Comparison of ENCODE assay signal across 9 mouse cellular contexts in the genomic region with DNA sequence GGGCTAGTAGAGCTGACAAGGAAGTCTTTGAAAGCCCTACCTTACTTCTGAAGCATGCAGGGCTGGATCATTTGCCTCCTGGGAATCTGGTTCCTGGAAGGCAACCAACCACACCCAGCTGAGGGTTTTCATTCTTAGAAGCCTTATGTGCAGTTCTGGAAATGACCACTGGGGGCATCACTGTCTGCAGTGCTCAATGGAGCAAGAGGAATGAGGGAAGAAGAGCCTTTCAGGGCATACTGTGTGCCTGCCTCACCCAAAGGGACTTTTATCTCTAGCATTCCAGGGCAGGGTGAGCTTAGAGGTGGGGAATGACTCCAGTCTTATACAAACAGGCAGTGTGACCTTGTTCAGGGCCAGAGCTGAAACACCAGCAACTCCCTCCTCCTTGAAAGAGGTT. TPM values are rescaled to one million over a fixed set of nuclear protein-coding genes. Genes with fewer than 3 reads are reported as not detected.
DNase-seq lines count a peak whose midpoint lies in the region; ATAC-seq and TF ChIP-seq lines count a peak whose summit lies in the region.
"Had no signal": no experiment of that assay in that cellular context is flagged by ENCODE, and none has a peak within 500 bp of the region (broad histone marks: within the 10 kb centered on the region; RNA-seq: fewer than 3 reads in every experiment).

No protein-coding gene starts in this region.

- peak; percentile 76 for DNase-seq in forebrain, embryonic 11.5 days (ENCODE audit: low spot score)
- DNase-seq in CH12.LX (ENCODE audit: extremely low read depth), result peak; percentile 64
- DNase-seq in c-Kit-negative CD71-positive TER-119-positive erythroid progenitor cells, embryonic 14.5 days (ENCODE audit: low read depth, low spot score), result peak; percentile 47
- peak; percentile 38 to 45 for DNase-seq in frontal cortex, postnatal 36 days (ENCODE audit: low spot score in 2 of 2)
- peak; percentile 42 for DNase-seq in kidney, postnatal 14 days
- DNase-seq in lung, postnatal 14 days, result peak; percentile 77
- peak; percentile 29 for DNase-seq in spleen, adult 12 weeks (ENCODE audit: low spot score)

- H3K79me2 ChIP-seq in CH12.LX (replicated peaks; ENCODE audit: control insufficient read depth, extremely low read depth, insufficient read depth, poor library complexity, severe bottlenecking), result no peaks in the 10 kb centered on the region

- H3K9me3 ChIP-seq in forebrain, embryonic 11.5 days (ENCODE audit: control insufficient read depth, low read length), result no peaks in the 10 kb centered on the region
- H3K9me3 ChIP-seq in forebrain, embryonic 12.5 days, result no peaks in the 10 kb centered on the region
- no peaks in the 10 kb centered on the region for H3K9me3 ChIP-seq in CH12.LX (replicated peaks; ENCODE audit: low read length)
- H3K9me3 ChIP-seq: limb, embryonic 13.5 days had no signal

- peak; percentile 72 to 91 for TF ChIP-seq CTCF in CH12.LX (conservative IDR thresholded peaks at IDR 0.05 in 1 of 2, IDR thresholded peaks at IDR 0.05 in 1 of 2; ENCODE audit: low read depth in 2 of 2, low read length in 2 of 2)

- in situ Hi-C loops in CH12.LX (cut with MboI; ENCODE audit: low pct_ligation_motif_present, low pct_unique_long_range_greater_than_20kb, low sequenced_read_pairs), result no loop called here

- TF ChIP-seq EP300 in CH12.LX (IDR thresholded peaks at IDR 0.05; ENCODE audit: low read length), result no peak

- no peak overlapping the region for H3K27ac ChIP-seq in forebrain, embryonic 11.5 days (ENCODE audit: low read depth, low read length)
- no peak overlapping the region for H3K27ac ChIP-seq in forebrain, embryonic 12.5 days
- H3K27ac ChIP-seq in CH12.LX (ENCODE audit: insufficient read depth, low read depth), result no peak overlapping the region
- H3K27ac ChIP-seq: limb, embryonic 13.5 days had no signal

- no peaks in the 10 kb centered on the region for H3K27me3 ChIP-seq in forebrain, embryonic 11.5 days (ENCODE audit: control insufficient read depth, insufficient read depth, low read length)
- H3K27me3 ChIP-seq in forebrain, embryonic 12.5 days, result no peaks in the 10 kb centered on the region
- H3K27me3 ChIP-seq in CH12.LX (replicated peaks), result peaks cover 7% of the 10 kb centered on the region
- H3K27me3 ChIP-seq: limb, embryonic 13.5 days had no signal

- no peak for TF ChIP-seq POLR2A in CH12.LX (IDR thresholded peaks at IDR 0.05; ENCODE audit: low read depth, low read length)

- no peak for ATAC-seq in forebrain, embryonic 11.5 days (replicated peaks; ENCODE audit: low FRiP score)
- ATAC-seq in forebrain, embryonic 12.5 days (ENCODE audit: low FRiP score), result no peak

- no peak overlapping the region for H3K9ac ChIP-seq in forebrain, embryonic 11.5 days (ENCODE audit: low read length)
- no peak overlapping the region for H3K9ac ChIP-seq in forebrain, embryonic 12.5 days
- H3K9ac ChIP-seq in CH12.LX (ENCODE audit: insufficient read depth, low read depth), result no peak overlapping the region
- H3K9ac ChIP-seq: limb, embryonic 13.5 days had no signal

- no peaks in the 10 kb centered on the region for H3K36me3 ChIP-seq in forebrain, embryonic 11.5 days (ENCODE audit: control insufficient read depth, insufficient read depth, low read length)
- H3K36me3 ChIP-seq in forebrain, embryonic 12.5 days (replicated peaks), result no peaks in the 10 kb centered on the region
- H3K36me3 ChIP-seq in CH12.LX (replicated peaks in 1 of 2; ENCODE audit: control insufficient read depth in 1 of 2, insufficient read depth in 1 of 2, low read length in 1 of 2), result no peaks in the 10 kb centered on the region
- H3K36me3 ChIP-seq: limb, embryonic 13.5 days had no signal

- dilution Hi-C loops in CH12.LX (cut with MboI; ENCODE audit: extremely low pct_ligation_motif_present, extremely low pct_unique_long_range_greater_than_20kb, low sequenced_read_pairs), result no loop called here

- H3K4me2 ChIP-seq in forebrain, embryonic 11.5 days (ENCODE audit: low read depth, low read length, severe bottlenecking), result no peak overlapping the region
- no peak overlapping the region for H3K4me2 ChIP-seq in forebrain, embryonic 12.5 days
- no peak overlapping the region for H3K4me2 ChIP-seq in CH12.LX (ENCODE audit: insufficient read depth, low read depth, poor library complexity, severe bottlenecking)
- H3K4me2 ChIP-seq: limb, embryonic 13.5 days had no signal

- no peak overlapping the region for H3K4me3 ChIP-seq in forebrain, embryonic 11.5 days (ENCODE audit: low read depth, low read length)
- no peak overlapping the region for H3K4me3 ChIP-seq in forebrain, embryonic 12.5 days (replicated peaks)
- H3K4me3 ChIP-seq in CH12.LX (replicated peaks in 1 of 3; ENCODE audit: low read depth in 2 of 3, low read length in 2 of 3, poor library complexity in 1 of 3), result no peak overlapping the region
- H3K4me3 ChIP-seq: limb, embryonic 13.5 days had no signal

- peak; percentile 55 for TF ChIP-seq RAD21 in CH12.LX (IDR thresholded peaks at IDR 0.05; ENCODE audit: low read depth, low read length)

- H3K4me1 ChIP-seq in forebrain, embryonic 11.5 days (replicated peaks; ENCODE audit: control insufficient read depth, insufficient read depth, low read length), result no peaks in the 10 kb centered on the region
- H3K4me1 ChIP-seq in forebrain, embryonic 12.5 days, result no peaks in the 10 kb centered on the region
- H3K4me1 ChIP-seq in CH12.LX (ENCODE audit: control insufficient read depth in 1 of 2, insufficient read depth in 2 of 2), result peaks cover 5 to 24% of the 10 kb centered on the region in 2 experiments; a peak in 2 of 4 replicates
- H3K4me1 ChIP-seq: limb, embryonic 13.5 days had no signal

TF ChIP-seq in CH12.LX, 34 proteins besides CTCF, POLR2A, EP300 and RAD21:
- TF ChIP-seq ZKSCAN1 (IDR thresholded peaks at IDR 0.05; ENCODE audit: borderline replicate concordance, low read depth, low read length) (peak; percentile 41), JUND (conservative IDR thresholded peaks at IDR 0.05; ENCODE audit: low read depth, low read length) (no peak), CHD1 (IDR thresholded peaks at IDR 0.05; ENCODE audit: low read depth, low read length) (no peak), ELF1 (IDR thresholded peaks at IDR 0.05; ENCODE audit: low read depth, low read length) (no peak), POLR2AphosphoS2 (IDR thresholded peaks at IDR 0.05; ENCODE audit: low read depth, low read length) (no peak), GABPA (IDR thresholded peaks at IDR 0.05; ENCODE audit: insufficient replicate concordance, low read depth, low read length) (no peak), PAX5 (IDR thresholded peaks at IDR 0.05; ENCODE audit: low read length) (no peak), SMC3 (IDR thresholded peaks at IDR 0.05; ENCODE audit: low read depth, low read length) (peak; percentile 39)

RNA-seq across cellular contexts. Expression of a gene that starts 5.2 kb away (rescaled TPM):
- polyA plus RNA-seq in forebrain, embryonic 11.5 days (2014; fragmentation: Nextera tagmentation; extraction: Ambion mirVana), result not detected in 2 replicates
- polyA plus RNA-seq in forebrain, embryonic 12.5 days (2016; fragmentation: Nextera tagmentation; extraction: Ambion mirVana), result not detected in 2 replicates
- total RNA-seq in CH12.LX (2012; rRNA removed) (not detected in 2 replicates), CH12.LX (2014; rRNA removed) (not detected in 2 replicates)
- polyA plus RNA-seq in CH12.LX (2012; ENCODE audit: insufficient read length, low read depth), result not detected in 2 replicates
- polyA plus RNA-seq: limb, embryonic 13.5 days had no signal

RNA-seq across cellular contexts. Expression of a gene that starts 11.9 kb away (rescaled TPM):
- 68.5 and 71.2 TPM in 2 replicates for polyA plus RNA-seq in forebrain, embryonic 11.5 days (2014; fragmentation: Nextera tagmentation; extraction: Ambion mirVana)
- 81.0 and 81.8 TPM in 2 replicates for polyA plus RNA-seq in forebrain, embryonic 12.5 days (2016; fragmentation: Nextera tagmentation; extraction: Ambion mirVana)
- total RNA-seq in CH12.LX (2012; rRNA removed), result 11.2 and 13.7 TPM in 2 replicates
- 8.2 and 10.8 TPM in 2 replicates for total RNA-seq in CH12.LX (2014; rRNA removed)
- 30.5 and 37.2 TPM in 2 replicates for polyA plus RNA-seq in CH12.LX (2012; ENCODE audit: insufficient read length, low read depth)

RNA-seq across cellular contexts. Expression of a gene that starts 12.1 kb away (rescaled TPM):
- not detected in 2 replicates for polyA plus RNA-seq in forebrain, embryonic 11.5 days (2014; fragmentation: Nextera tagmentation; extraction: Ambion mirVana)
- not detected in 2 replicates for polyA plus RNA-seq in forebrain, embryonic 12.5 days (2016; fragmentation: Nextera tagmentation; extraction: Ambion mirVana)
- total RNA-seq in CH12.LX (2012; rRNA removed) (not detected in 2 replicates), CH12.LX (2014; rRNA removed) (not detected in 2 replicates)
- polyA plus RNA-seq in CH12.LX (2012; ENCODE audit: insufficient read length, low read depth), result not detected in 2 replicates
- polyA plus RNA-seq: limb, embryonic 13.5 days had no signal

RNA-seq across cellular contexts. Expression of a gene that starts 18.0 kb away (rescaled TPM):
- not detected in 2 replicates for polyA plus RNA-seq in forebrain, embryonic 11.5 days (2014; fragmentation: Nextera tagmentation; extraction: Ambion mirVana)
- not detected in 2 replicates for polyA plus RNA-seq in forebrain, embryonic 12.5 days (2016; fragmentation: Nextera tagmentation; extraction: Ambion mirVana)
- not detected in 2 replicates for total RNA-seq in CH12.LX (2012; rRNA removed)
- not detected in 2 replicates for total RNA-seq in CH12.LX (2014; rRNA removed)
- polyA plus RNA-seq in CH12.LX (2012; ENCODE audit: insufficient read length, low read depth), result not detected in 2 replicates
- polyA plus RNA-seq: limb, embryonic 13.5 days had no signal

RNA-seq across cellular contexts. Expression of a gene that starts 36.9 kb away (rescaled TPM):
- not detected in 2 replicates for polyA plus RNA-seq in forebrain, embryonic 11.5 days (2014; fragmentation: Nextera tagmentation; extraction: Ambion mirVana)
- polyA plus RNA-seq in forebrain, embryonic 12.5 days (2016; fragmentation: Nextera tagmentation; extraction: Ambion mirVana), result not detected in 2 replicates
- total RNA-seq in CH12.LX (2012; rRNA removed) (not detected in 2 replicates), CH12.LX (2014; rRNA removed) (not detected in 2 replicates)
- polyA plus RNA-seq in CH12.LX (2012; ENCODE audit: insufficient read length, low read depth), result not detected in 2 replicates
- polyA plus RNA-seq: limb, embryonic 13.5 days had no signal
